Mouse (Mus musculus) left cerebral cortex, postnatal 14 days (tissue): ENCODE results near the gene Pym1. TPM values are rescaled to one million over a fixed set of nuclear protein-coding genes. Genes with fewer than 3 reads are reported as not detected.

Experiments used
- DNase-seq, 2 experiments: peaks; one replicate each; pipeline ENCODE4 v3.0.0; 2021 to 2022; ENCODE audit warnings: low spot score in 2 of 2, mixed read lengths in 1 of 2
- intact Hi-C: fragments of 180-260 bp; cut with DNase I; formaldehyde crosslinking; loops from one replicate; pipeline ENCODE4 v1.15.1; 2025
- total RNA-seq, 2 experiments: library from RNA; stranded (reverse); gene quantifications; 2 replicates each; pipeline ENCODE4 v1.2.3; 2021

Pym1 gene
- total RNA-seq, 2 experiments from 2014 or later: 30.7 to 32.7 TPM

- intact Hi-C loops: loop anchor here (5.0 kb wide), 1 partner anchor 149 kb away; the partner anchor contains the start of gene Gdf11
- DNase-seq: peak in 1 of 2 experiments; percentile 27
Observed at GRCm38 (mm10) chr10:128743791-128744191, 3.9 kb upstream of the Pym1 start.

- no peak for DNase-seq
- intact Hi-C loops: loop anchor here (5.0 kb wide), 1 partner anchor 148 kb away; the partner anchor contains the start of gene Gdf11
Observed at GRCm38 (mm10) chr10:128744211-128744610, 3.5 kb upstream of the Pym1 start.

GRCm38 (mm10) chr10:128744680-128745601 is 2.7 kb upstream of the Pym1 start, which contains the start of gene Dgka:
Dgka (minus strand) TSS chr10:128744855.
- no peak for DNase-seq
- intact Hi-C loops: loop anchor here (5.0 kb wide), 2 partner anchors 48 to 147 kb away; partner anchors contain the start of genes Gdf11 and Rab5b

- DNase-seq: no peak
- intact Hi-C loops: loop anchor here (5.0 kb wide), 1 partner anchor 49 kb away; the partner anchor contains the start of gene Rab5b
Observed at GRCm38 (mm10) chr10:128745946-128746613, 1.6 kb upstream of the Pym1 start.

- no peak for DNase-seq
- intact Hi-C loops: loop anchor here (5.0 kb wide), 1 partner anchor 50 kb away; the partner anchor contains the start of gene Rab5b
Observed at GRCm38 (mm10) chr10:128746972-128747645, 580 bp upstream of the Pym1 start.

- DNase-seq: peak; percentile 74 to 77
- intact Hi-C loops: loop anchor here (1.0 to 5.0 kb wide), 2 partner anchors 51 to 57 kb away; partner anchors contain the start of gene Rab5b
Observed at GRCm38 (mm10) chr10:128748252-128748864, 669 bp downstream of the Pym1 start.

GRCm38 (mm10) chr10:128772895-128773294 is 25.2 kb downstream of the Pym1 start:
- intact Hi-C loops: no loop called here
- DNase-seq: no peak

- intact Hi-C loops: no loop called here
- DNase-seq: no peak
Observed at GRCm38 (mm10) chr10:128773685-128774084, 26.0 kb downstream of the Pym1 start.

GRCm38 (mm10) chr10:128778441-128778840 is 30.8 kb downstream of the Pym1 start:
- intact Hi-C loops: no loop called here
- no peak for DNase-seq

- intact Hi-C loops: no loop called here
- DNase-seq: peak in 1 of 2 experiments; percentile 17
Observed at GRCm38 (mm10) chr10:128779011-128779795, 31.5 kb downstream of the Pym1 start.

- intact Hi-C loops: no loop called here
- DNase-seq: no peak
Observed at GRCm38 (mm10) chr10:128780200-128780599, 32.5 kb downstream of the Pym1 start.

- intact Hi-C loops: no loop called here
Observed at GRCm38 (mm10) chr10:128790398-128791124, 42.9 kb downstream of the Pym1 start, which contains the start of gene Mmp19. Mmp19 (plus strand) TSS chr10:128790910.

GRCm38 (mm10) chr10:128792041-128792440 is 44.4 kb downstream of the Pym1 start:
- intact Hi-C loops: no loop called here
- no peak for DNase-seq

More at GRCm38 (mm10) chr10:128790398-128791124, 42.9 kb downstream of the Pym1 start, which contains the start of gene Mmp19:
- DNase-seq: no peak

GRCm38 (mm10) chr10:128793258-128793657 is 45.6 kb downstream of the Pym1 start:
- intact Hi-C loops: no loop called here

GRCm38 (mm10) chr10:128794391-128794790 is 46.7 kb downstream of the Pym1 start:
- no peak for DNase-seq
- intact Hi-C loops: no loop called here

More at GRCm38 (mm10) chr10:128793258-128793657, 45.6 kb downstream of the Pym1 start:
- no peak for DNase-seq

GRCm38 (mm10) chr10:128795581-128795980 is 47.9 kb downstream of the Pym1 start:
- DNase-seq: no peak
- intact Hi-C loops: no loop called here

- intact Hi-C loops: no loop called here
- no peak for DNase-seq
Observed at GRCm38 (mm10) chr10:128798676-128799075, 51.0 kb downstream of the Pym1 start.
